Mouse (Mus musculus): ENCODE results near the gene Srek1. TPM values are rescaled to one million over a fixed set of nuclear protein-coding genes. Genes with fewer than 3 reads are reported as not detected.
A peak's percentile ranks its signal among the peaks of the same experiment; 100 is the strongest.

Gene Srek1
- total and polyA plus RNA-seq, 2 experiments from 2014 or later, result 22.1 to 46.0 TPM

DNA sequence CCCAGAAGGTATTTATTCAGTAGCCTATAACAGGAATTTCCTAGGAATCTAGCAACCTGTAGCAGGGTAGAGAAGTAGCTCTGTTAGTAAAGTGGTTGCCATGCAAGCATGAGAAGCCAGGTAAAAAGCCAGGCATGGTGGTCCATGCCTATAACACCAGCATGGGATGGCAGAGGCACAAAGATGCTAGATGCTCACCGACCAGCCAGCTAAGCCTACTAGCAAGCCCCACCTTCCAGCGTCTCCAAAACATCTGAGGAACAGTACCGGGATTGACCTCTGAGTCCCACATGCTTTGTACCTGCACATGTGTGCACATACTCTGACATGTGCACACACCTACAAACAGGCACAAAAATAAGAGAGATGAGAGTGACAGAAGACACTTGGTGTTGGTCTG, 72.1 kb downstream of the Srek1 start:
- H3K9ac ChIP-seq (replicated peaks; ENCODE audit: low read length), result no peak overlapping the region
- ATAC-seq (no peak), DNase-seq (ENCODE audit: low spot score) (no peak)
- H3K27ac ChIP-seq, result no peak overlapping the region
- no peaks in the 10 kb centered on the region for H3K9me3 ChIP-seq (ENCODE audit: low read length)
- no peak for TF ChIP-seq CTCF (IDR thresholded peaks at IDR 0.05; ENCODE audit: low read depth)
- no peaks in the 10 kb centered on the region for H3K36me3 ChIP-seq (ENCODE audit: insufficient read depth, low read length)
- WGBS, result 86% methylated on average over 3 of the region's 3 CpGs
- no peak overlapping the region for H3K4me3 ChIP-seq (ENCODE audit: low read length)
- H3K4me1 ChIP-seq (ENCODE audit: insufficient read depth, low read length), result no peaks in the 10 kb centered on the region
- H3K27me3 ChIP-seq (ENCODE audit: insufficient read depth, low read length), result no peaks in the 10 kb centered on the region
- no peak overlapping the region for H3K4me2 ChIP-seq (ENCODE audit: low read depth, low read length)

- no peak for DNase-seq (ENCODE audit: low spot score)
- no peak overlapping the region for H3K4me2 ChIP-seq (ENCODE audit: low read depth, low read length)
- TF ChIP-seq CTCF (IDR thresholded peaks at IDR 0.05; ENCODE audit: low read depth), result no peak
- H3K9ac ChIP-seq (replicated peaks; ENCODE audit: low read length), result no peak overlapping the region
- no peak for ATAC-seq
- H3K4me3 ChIP-seq (ENCODE audit: low read length), result no peak overlapping the region
- 78% methylated on average over 2 of the region's 2 CpGs for WGBS
- no peaks in the 10 kb centered on the region for H3K9me3 ChIP-seq (ENCODE audit: low read length)
- no peaks in the 10 kb centered on the region for H3K27me3 ChIP-seq (ENCODE audit: insufficient read depth, low read length)
- no peak overlapping the region for H3K27ac ChIP-seq
- H3K4me1 ChIP-seq (ENCODE audit: insufficient read depth, low read length), result no peaks in the 10 kb centered on the region
- no peaks in the 10 kb centered on the region for H3K36me3 ChIP-seq (ENCODE audit: insufficient read depth, low read length)
Observed at GRCm38 (mm10) chr13:103700752-103701151, 73.7 kb downstream of the Srek1 start.

DNA sequence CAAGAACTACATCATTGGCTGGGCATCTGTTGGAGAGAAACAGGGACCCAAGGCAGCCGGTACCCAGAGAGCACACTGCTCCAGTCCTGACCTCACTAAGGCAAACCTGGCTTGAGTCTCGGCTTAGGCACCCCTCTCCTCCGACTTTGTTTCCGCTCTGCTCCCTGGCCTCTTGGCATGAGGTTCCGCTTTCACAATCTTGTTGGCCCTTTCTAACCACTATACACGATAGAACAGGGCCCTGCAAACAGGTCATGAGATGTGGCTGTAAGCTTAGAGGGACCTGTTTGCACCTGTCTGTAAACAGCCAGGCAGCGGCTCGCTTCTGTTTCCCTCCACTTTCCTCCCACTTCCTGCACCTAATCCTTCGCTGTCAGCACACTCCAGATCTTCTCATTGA, 76.4 kb downstream of the Srek1 start:
- TF ChIP-seq CTCF (IDR thresholded peaks at IDR 0.05; ENCODE audit: low read depth), result no peak
- Histone ChIP-seq H3K4me1 (ENCODE audit: insufficient read depth, low read length) (no peaks in the 10 kb centered on the region), H3K27ac (no peak overlapping the region), H3K4me2 (ENCODE audit: low read depth, low read length) (no peak overlapping the region), H3K36me3 (ENCODE audit: insufficient read depth, low read length) (no peaks in the 10 kb centered on the region), H3K9ac (replicated peaks; ENCODE audit: low read length) (no peak overlapping the region), H3K27me3 (ENCODE audit: insufficient read depth, low read length) (no peaks in the 10 kb centered on the region), H3K4me3 (ENCODE audit: low read length) (no peak overlapping the region), H3K9me3 (ENCODE audit: low read length) (no peaks in the 10 kb centered on the region)
- ATAC-seq (no peak), DNase-seq (ENCODE audit: low spot score) (no peak)
- 71% methylated on average over 9 of the region's 9 CpGs for WGBS

DNA sequence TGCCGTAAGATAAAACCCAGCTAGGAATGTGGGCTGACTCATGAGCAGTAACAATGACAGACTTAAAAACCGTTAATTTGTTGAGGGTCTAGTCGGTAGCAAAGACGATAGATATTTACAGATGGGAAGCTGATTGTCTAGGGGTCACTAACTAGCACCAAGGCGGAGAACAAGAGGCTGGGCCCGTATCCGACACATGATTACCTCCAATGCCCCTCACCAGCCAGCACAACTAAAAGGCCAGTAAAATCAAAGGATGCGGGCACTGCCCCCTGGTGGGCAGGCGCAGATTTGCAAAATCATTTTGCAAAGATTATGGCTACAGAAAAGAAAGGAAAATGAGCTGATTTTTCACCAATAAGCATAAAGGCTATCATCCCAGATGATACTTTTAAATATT, 78.2 kb downstream of the Srek1 start:
- Histone ChIP-seq H3K27ac (no peak overlapping the region), H3K36me3 (ENCODE audit: insufficient read depth, low read length) (no peaks in the 10 kb centered on the region), H3K4me2 (ENCODE audit: low read depth, low read length) (no peak overlapping the region), H3K9ac (replicated peaks; ENCODE audit: low read length) (no peak overlapping the region), H3K4me3 (ENCODE audit: low read length) (no peak overlapping the region), H3K9me3 (ENCODE audit: low read length) (no peaks in the 10 kb centered on the region), H3K27me3 (ENCODE audit: insufficient read depth, low read length) (no peaks in the 10 kb centered on the region), H3K4me1 (ENCODE audit: insufficient read depth, low read length) (no peaks in the 10 kb centered on the region)
- peak; percentile 51 for DNase-seq (ENCODE audit: low spot score)
- peak; percentile 71 for TF ChIP-seq CTCF (IDR thresholded peaks at IDR 0.05; ENCODE audit: low read depth)
- 0 out of 2 replicates have a peak, but pooled peaks have one; percentile 10 for ATAC-seq
- WGBS, result 41% methylated on average over 9 of the region's 9 CpGs

GRCm38 (mm10) chr13:103695456-103695855, 79.0 kb downstream of the Srek1 start:
- no peak for DNase-seq (ENCODE audit: low spot score)
- ATAC-seq, result peak; percentile 27; the same call in 1 of the 2 replicates
- Histone ChIP-seq H3K27ac (no peak overlapping the region), H3K4me2 (ENCODE audit: low read depth, low read length) (no peak overlapping the region), H3K9ac (replicated peaks; ENCODE audit: low read length) (no peak overlapping the region), H3K4me3 (ENCODE audit: low read length) (no peak overlapping the region), H3K36me3 (ENCODE audit: insufficient read depth, low read length) (no peaks in the 10 kb centered on the region), H3K9me3 (ENCODE audit: low read length) (no peaks in the 10 kb centered on the region), H3K27me3 (ENCODE audit: insufficient read depth, low read length) (no peaks in the 10 kb centered on the region), H3K4me1 (ENCODE audit: insufficient read depth, low read length) (no peaks in the 10 kb centered on the region)
- 67% methylated on average over 6 of the region's 6 CpGs for WGBS
- TF ChIP-seq CTCF (IDR thresholded peaks at IDR 0.05; ENCODE audit: low read depth), result no peak

Other genes with a start within 250 kb of the Srek1 start
- 32.5 and 32.8 TPM in 2 replicates for gene Erbin, start 145.9 kb upstream of the Srek1 start, total RNA-seq (2014; rRNA removed)
- 8.1 and 8.5 TPM in 2 replicates for gene Erbin, start 145.9 kb upstream of the Srek1 start, polyA plus RNA-seq (2015; fragmentation: Nextera tagmentation; extraction: Ambion mirVana)